Mouse (Mus musculus) lung, embryonic 14.5 days (tissue): ENCODE measurements at regions not wholly inside any gene's neighbourhood (a gene's known extent, or its start where the extent isn't known, plus 50 kb on each side); places are given as distances from the start of the nearest gene placed in this dataset.
A peak's percentile ranks its signal among the peaks of the same experiment; 100 is the strongest.

ENCODE experiments used
- ATAC-seq: fragments of 200-750 bp; cut with Nextera tagmentation; 2 replicates; pipeline ENCODE4 v1.8.0; 2017; ENCODE audit warnings: mild to moderate bottlenecking, moderate TSS enrichment, moderate library complexity; ENCODE audit not compliant: insufficient read depth
- DNase-seq: peaks from one replicate; pipeline ENCODE4 v3.0.0-alpha.2; 2015
- H3K27ac ChIP-seq: fragments of 300-500 bp; sonication (generic); 2 replicates; pipeline ENCODE4 v1.5.1; 2014; ENCODE audit warnings: low read depth, mild to moderate bottlenecking, moderate library complexity
- H3K27me3 ChIP-seq: fragments of 300-500 bp; sonication (generic); 2 replicates; pipeline ENCODE4 v1.6.1; 2014; ENCODE audit warnings: low read length, control low read depth; ENCODE audit not compliant: insufficient read depth
- H3K36me3 ChIP-seq: fragments of 300-500 bp; sonication (generic); 2 replicates; pipeline ENCODE4 v1.6.1; 2014; ENCODE audit warnings: control low read depth; ENCODE audit not compliant: insufficient read depth
- H3K4me1 ChIP-seq: fragments of 300-500 bp; sonication (generic); 2 replicates; pipeline ENCODE4 v1.6.1; 2014; ENCODE audit warnings: antibody characterized with exemption, control low read depth; ENCODE audit not compliant: insufficient read depth
- H3K4me2 ChIP-seq: fragments of 300-500 bp; sonication (generic); 2 replicates; pipeline ENCODE4 v1.6.1; 2014; ENCODE audit warnings: mild to moderate bottlenecking
- H3K4me3 ChIP-seq: fragments of 300-500 bp; sonication (generic); 2 replicates; pipeline ENCODE4 v1.5.1; 2014; ENCODE audit warnings: low read depth, low read length
- H3K9ac ChIP-seq: fragments of 300-500 bp; sonication (generic); 2 replicates; pipeline ENCODE4 v1.6.1; 2014
- H3K9me3 ChIP-seq: fragments of 300-500 bp; sonication (generic); 2 replicates; pipeline ENCODE4 v1.6.1; 2016; ENCODE audit warnings: low read depth, low read length, control low read depth
- CTCF ChIP-seq: IDR thresholded peaks from 2 replicates; pipeline ENCODE4 v1.5.1; 2016; ENCODE audit warnings: antibody characterized with exemption, low read depth
- WGBS: fragments of 180-500 bp; shearing (Covaris S2); extraction: QIAGEN DNeasy Blood & Tissue Kit; methylation state at CpG from one replicate; pipeline ENCODE4 v1.1.7; 2014; 5-methylcytosine and 5-hydroxymethylcytosine counted together

DNA sequence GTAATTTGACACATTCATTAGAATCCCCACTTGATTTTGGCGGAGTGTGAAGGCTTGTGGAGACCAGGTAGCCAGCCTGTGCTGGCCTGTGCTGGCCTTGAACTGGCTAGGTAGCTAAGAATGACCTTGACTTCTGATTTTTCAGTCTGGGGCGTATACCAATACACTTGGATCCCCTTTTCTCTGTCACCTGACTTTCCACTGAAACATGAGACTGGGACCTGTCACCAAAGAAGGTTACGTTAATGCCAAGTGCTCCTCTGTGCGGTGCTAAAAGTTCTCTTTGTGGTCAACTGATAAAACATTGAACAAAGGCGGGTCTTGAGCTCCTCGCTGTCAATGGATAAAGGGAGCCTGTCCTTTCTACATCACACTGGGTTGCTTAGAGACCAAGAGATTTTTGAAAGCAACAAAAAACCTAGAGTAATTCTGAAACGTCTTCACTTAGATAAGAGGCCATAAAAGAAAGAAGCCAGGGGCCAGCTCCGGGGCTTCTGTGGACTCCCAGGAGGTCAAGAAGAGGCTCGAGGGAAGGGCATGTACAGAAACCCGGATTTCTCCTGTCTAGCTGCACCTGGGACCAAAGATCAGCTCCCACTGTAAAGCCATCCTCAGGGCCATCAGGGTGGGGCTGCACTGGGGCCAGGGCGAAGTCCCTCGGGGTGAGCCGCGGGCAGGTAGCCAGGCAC is 109.0 kb upstream of the Egln3 start:
- H3K4me3 ChIP-seq = peak overlapping the region; percentile 28
- H3K36me3 ChIP-seq = no peaks in the 10 kb centered on the region
- DNase-seq = no peak
- peaks cover 6% of the 10 kb centered on the region; the same call in 1 of the 2 replicates for H3K27me3 ChIP-seq
- no peaks in the 10 kb centered on the region for H3K9me3 ChIP-seq
- ATAC-seq = no peak
- peak overlapping the region; percentile 44 for H3K9ac ChIP-seq
- no peak for TF ChIP-seq CTCF
- WGBS = 16% methylated on average over 14 of the region's 14 CpGs
- H3K27ac ChIP-seq = no peak overlapping the region
- peak overlapping the region; percentile 68 for H3K4me2 ChIP-seq
- peaks cover 9% of the 10 kb centered on the region for H3K4me1 ChIP-seq

DNA sequence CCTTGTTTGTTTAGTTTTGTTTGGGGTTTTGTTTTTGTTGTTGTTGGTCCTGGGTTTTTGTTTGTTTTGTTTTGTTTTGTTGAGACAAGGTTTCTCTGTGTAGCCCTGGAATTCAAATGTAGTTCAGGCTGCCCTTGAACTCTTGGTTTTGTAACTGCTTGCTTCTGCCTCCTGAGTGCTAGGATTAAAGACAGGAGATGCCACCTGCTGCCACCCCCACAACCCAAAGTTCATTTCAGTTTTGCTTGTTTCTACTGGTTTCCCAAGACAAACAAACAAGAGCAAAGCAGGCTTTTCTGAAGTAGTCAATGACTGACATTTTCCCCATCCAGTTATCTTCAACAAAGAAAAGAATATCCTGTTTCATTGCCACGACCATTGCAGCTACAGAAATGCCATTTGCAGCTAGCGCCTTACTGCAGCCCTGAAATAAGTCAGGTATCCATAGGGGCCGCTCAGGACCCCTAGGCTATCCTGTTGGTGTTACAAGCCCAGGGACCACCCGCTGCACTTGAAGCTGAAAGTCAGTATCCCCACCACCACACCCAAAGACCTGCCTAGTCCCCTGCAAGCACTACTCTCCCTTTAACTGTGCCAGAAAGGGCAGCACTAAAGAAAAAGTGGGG is 108.3 kb upstream of the Egln3 start:
- no peak for TF ChIP-seq CTCF
- 47% methylated on average over 4 of the region's 4 CpGs for WGBS
- ATAC-seq (no peak), DNase-seq (no peak)
- Histone ChIP-seq H3K27ac (no peak overlapping the region), H3K4me3 (no peak overlapping the region), H3K4me2 (no peak overlapping the region), H3K9me3 (no peaks in the 10 kb centered on the region), H3K36me3 (no peaks in the 10 kb centered on the region), H3K27me3 (peaks cover 6% of the 10 kb centered on the region; the same call in 1 of the 2 replicates), H3K9ac (no peak overlapping the region), H3K4me1 (peaks cover 7% of the 10 kb centered on the region)

DNA sequence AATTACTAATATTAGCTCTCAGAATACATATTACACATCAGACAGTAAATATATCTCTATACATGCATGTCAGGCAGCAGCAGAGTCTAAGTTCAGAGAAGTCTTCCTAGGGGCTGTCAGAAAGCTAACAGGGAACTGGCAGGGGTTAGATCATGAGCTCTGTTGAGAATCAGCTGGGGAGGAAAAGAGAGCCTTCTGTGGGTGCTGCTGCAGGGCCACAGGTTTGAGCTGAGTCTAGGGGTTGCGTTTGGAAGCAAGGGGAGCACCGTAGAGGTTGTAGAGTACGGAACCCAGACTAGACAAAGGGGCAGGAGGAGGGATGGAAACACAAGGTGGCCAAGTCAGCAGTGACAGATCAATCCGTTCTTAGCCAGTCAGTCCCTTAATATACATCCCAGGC is 106.2 kb upstream of the Egln3 start:
- Histone ChIP-seq H3K36me3 (no peaks in the 10 kb centered on the region), H3K9me3 (no peaks in the 10 kb centered on the region), H3K4me2 (no peak overlapping the region), H3K4me1 (peaks cover 7% of the 10 kb centered on the region; the same call in 1 of the 2 replicates), H3K4me3 (no peak overlapping the region), H3K27ac (no peak overlapping the region), H3K9ac (no peak overlapping the region), H3K27me3 (0 out of 2 replicates have a peak, but pooled peaks cover 3% of the 10 kb centered on the region)
- WGBS = 73% methylated on average over 4 of the region's 4 CpGs
- TF ChIP-seq CTCF = no peak
- DNase-seq (no peak), ATAC-seq (no peak)

DNA sequence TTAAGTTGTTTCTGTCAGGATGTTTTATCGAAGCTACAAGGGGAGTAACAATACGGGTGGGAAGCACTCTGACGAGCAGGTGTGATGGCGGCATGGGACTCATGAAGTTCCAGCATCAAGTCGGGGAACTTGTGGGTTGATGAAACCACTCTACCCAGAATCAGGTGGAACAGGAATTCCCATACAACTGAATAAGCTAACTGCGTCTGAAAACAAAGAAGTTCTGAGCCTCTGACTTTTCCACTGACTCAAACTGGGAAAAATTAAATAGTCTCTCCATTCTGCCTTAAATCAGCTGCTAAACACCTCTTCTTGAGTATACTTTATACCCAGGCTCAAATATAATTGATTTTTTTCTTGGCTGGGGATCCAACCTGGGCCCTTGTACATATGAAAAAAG is 105.6 kb upstream of the Egln3 start:
- Histone ChIP-seq H3K9me3 (no peaks in the 10 kb centered on the region), H3K27me3 (0 out of 2 replicates have a peak, but pooled peaks cover 3% of the 10 kb centered on the region), H3K4me2 (no peak overlapping the region), H3K9ac (no peak overlapping the region), H3K27ac (no peak overlapping the region), H3K4me1 (peaks cover 7% of the 10 kb centered on the region; the same call in 1 of the 2 replicates), H3K4me3 (no peak overlapping the region), H3K36me3 (no peaks in the 10 kb centered on the region)
- DNase-seq = no peak
- no peak for ATAC-seq
- TF ChIP-seq CTCF = no peak
- WGBS = 83% methylated on average over 6 of the region's 6 CpGs

DNA sequence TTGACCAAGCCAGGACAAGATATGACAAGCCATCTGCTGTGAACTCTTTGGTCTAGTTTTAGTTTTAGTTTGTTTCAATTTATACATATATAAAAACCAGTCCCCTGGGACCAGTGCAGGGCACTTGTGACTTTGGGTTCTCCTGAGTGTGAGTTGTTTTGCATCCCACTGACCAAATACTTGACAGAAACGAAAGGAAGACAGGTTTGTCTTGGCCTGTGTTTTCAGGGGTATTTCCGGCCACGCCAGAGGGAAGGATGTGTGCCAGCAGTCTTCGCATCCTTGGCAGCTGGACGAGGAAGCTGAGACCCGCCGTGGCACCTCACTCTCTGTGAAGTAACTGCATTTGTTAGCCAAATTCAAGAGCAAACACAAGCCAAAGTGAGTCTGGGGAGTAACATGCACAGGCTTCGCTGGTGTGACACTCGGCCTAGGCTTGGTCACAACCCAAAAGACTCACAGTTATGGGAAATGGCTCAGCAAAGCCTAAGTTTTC is 101.5 kb upstream of the Egln3 start:
- Histone ChIP-seq H3K9me3 (no peaks in the 10 kb centered on the region), H3K27ac (no peak overlapping the region), H3K27me3 (no peaks in the 10 kb centered on the region), H3K36me3 (no peaks in the 10 kb centered on the region), H3K9ac (no peak overlapping the region), H3K4me2 (no peak overlapping the region), H3K4me1 (no peaks in the 10 kb centered on the region), H3K4me3 (no peak overlapping the region)
- WGBS = 80% methylated on average over 9 of the region's 9 CpGs
- no peak for TF ChIP-seq CTCF
- DNase-seq = no peak
- ATAC-seq = no peak

DNA sequence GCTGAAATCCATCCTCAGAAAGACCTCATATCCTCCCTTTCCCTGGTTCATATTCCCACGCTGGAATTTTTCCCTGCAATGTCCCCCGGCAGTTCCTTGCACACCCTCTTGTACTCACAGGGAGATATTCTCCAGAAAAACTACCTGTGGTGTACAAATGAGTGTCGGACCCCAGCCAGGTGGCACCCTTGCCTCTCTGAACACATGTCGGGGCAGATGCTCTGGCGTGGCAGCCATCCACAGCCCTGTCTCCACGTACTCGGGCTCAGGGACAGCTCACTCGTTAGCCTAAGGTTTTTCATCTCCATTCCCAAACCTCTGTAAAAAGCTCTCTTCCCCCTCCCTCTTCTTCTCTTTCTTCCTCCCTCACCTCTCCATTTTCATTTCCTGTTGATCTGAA is 100.1 kb upstream of the Egln3 start:
- WGBS = 73% methylated on average over 8 of the region's 8 CpGs
- Histone ChIP-seq H3K9ac (no peak overlapping the region), H3K36me3 (no peaks in the 10 kb centered on the region), H3K4me3 (no peak overlapping the region), H3K27me3 (no peaks in the 10 kb centered on the region), H3K4me2 (no peak overlapping the region), H3K9me3 (no peaks in the 10 kb centered on the region), H3K27ac (no peak overlapping the region), H3K4me1 (no peaks in the 10 kb centered on the region)
- DNase-seq (no peak), ATAC-seq (no peak)
- no peak for TF ChIP-seq CTCF

DNA sequence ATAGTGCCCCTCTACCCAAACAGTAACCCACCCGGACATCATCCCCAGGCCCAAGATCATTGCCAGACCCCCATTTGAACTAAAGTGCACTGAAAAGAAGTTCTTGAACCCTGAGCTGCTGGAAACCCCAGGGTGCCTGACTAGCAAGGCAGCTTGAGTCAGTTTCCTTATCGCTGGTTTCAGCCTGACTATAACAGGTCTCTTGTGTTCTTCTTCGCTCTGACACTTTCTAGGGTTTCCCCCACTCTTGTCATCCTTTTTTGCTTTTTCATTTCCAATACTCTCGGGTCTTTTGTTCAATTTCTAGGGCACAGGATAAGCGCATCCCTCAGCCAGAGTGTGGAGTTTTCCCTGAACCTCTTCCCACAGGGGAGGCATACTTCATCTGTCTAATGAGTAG is 95.8 kb upstream of the Egln3 start:
- no peak for TF ChIP-seq CTCF

More for the DNA sequence above, 95.8 kb upstream of the Egln3 start:
- DNase-seq = no peak
- WGBS = 63% methylated on average over 5 of the region's 5 CpGs
- no peaks in the 10 kb centered on the region for H3K27me3 ChIP-seq
- no peaks in the 10 kb centered on the region for H3K36me3 ChIP-seq
- no peaks in the 10 kb centered on the region for H3K9me3 ChIP-seq
- H3K4me2 ChIP-seq = no peak overlapping the region
- no peak for ATAC-seq
- no peak overlapping the region for H3K27ac ChIP-seq
- no peak overlapping the region for H3K9ac ChIP-seq
- no peaks in the 10 kb centered on the region for H3K4me1 ChIP-seq
- H3K4me3 ChIP-seq = no peak overlapping the region
